Mouse (Mus musculus) brain, embryonic 18.5 days (tissue): ENCODE measurements at regions not wholly inside any gene's neighbourhood (a gene's known extent, or its start where the extent isn't known, plus 50 kb on each side); places are given as distances from the start of the nearest gene placed in this dataset.

Experiments
- DNase-seq: peaks from one replicate; pipeline ENCODE4 v3.0.0-alpha.2; 2012; ENCODE audit warnings: low read depth, low spot score

- DNase-seq: peak; percentile 43
Observed at GRCm38 (mm10) chr17:77096836-77097235, 1103.2 kb upstream of the Crim1 start.

- no peak for DNase-seq
Observed at GRCm38 (mm10) chr17:77099040-77099589, 1100.9 kb upstream of the Crim1 start.

GRCm38 (mm10) chr17:77115931-77116330 is 1084.1 kb upstream of the Crim1 start:
- DNase-seq: no peak

- no peak for DNase-seq
Observed at GRCm38 (mm10) chr17:77116972-77117371, 1083.1 kb upstream of the Crim1 start.

GRCm38 (mm10) chr17:77118481-77118880 is 1081.6 kb upstream of the Crim1 start:
- no peak for DNase-seq

- no peak for DNase-seq
Observed at GRCm38 (mm10) chr17:77127011-77127410, 1073.0 kb upstream of the Crim1 start.
